Mouse (Mus musculus) liver, embryonic 11.5 days (tissue): ENCODE results near the gene Tanc1. TPM values are rescaled to one million over a fixed set of nuclear protein-coding genes. Genes with fewer than 3 reads are reported as not detected.

Experiments used
- ATAC-seq: fragments of 200-750 bp; cut with Nextera tagmentation; replicated peaks from 2 replicates; pipeline ENCODE4 v1.8.0; 2017; ENCODE audit warnings: moderate number of reproducible peaks, mild to moderate bottlenecking, moderate TSS enrichment, moderate library complexity; ENCODE audit not compliant: low FRiP score
- DNase-seq: peaks from one replicate; pipeline ENCODE4 v3.0.0-alpha.2; 2017; ENCODE audit warnings: low spot score
- H3K27ac ChIP-seq: fragments of 300-500 bp; sonication (generic); 2 replicates; pipeline ENCODE4 v1.5.1; 2014; ENCODE audit warnings: mild to moderate bottlenecking, low read depth, low read length, control low read depth
- H3K27me3 ChIP-seq: fragments of 300-500 bp; sonication (generic); replicated peaks from 2 replicates; pipeline ENCODE4 v1.6.1; 2014; ENCODE audit warnings: low read length, mixed read lengths; ENCODE audit not compliant: control insufficient read depth, insufficient read depth
- H3K36me3 ChIP-seq: fragments of 300-500 bp; sonication (generic); 2 replicates; pipeline ENCODE4 v1.6.1; 2014; ENCODE audit warnings: mild to moderate bottlenecking, low read length, moderate library complexity, mixed read lengths; ENCODE audit not compliant: control insufficient read depth, insufficient read depth
- H3K4me1 ChIP-seq: fragments of 300-500 bp; sonication (generic); replicated peaks from 2 replicates; pipeline ENCODE4 v1.6.1; 2014; ENCODE audit warnings: low read length, mixed read lengths; ENCODE audit not compliant: control insufficient read depth, insufficient read depth
- H3K4me2 ChIP-seq: fragments of 300-500 bp; sonication (generic); 2 replicates; pipeline ENCODE4 v1.6.1; 2014; ENCODE audit warnings: mild to moderate bottlenecking, control low read depth, moderate library complexity
- H3K4me3 ChIP-seq: fragments of 300-500 bp; sonication (generic); 2 replicates; pipeline ENCODE4 v1.5.1; 2014; ENCODE audit warnings: low read depth, low read length, control low read depth
- H3K9ac ChIP-seq: fragments of 300-500 bp; sonication (generic); 2 replicates; pipeline ENCODE4 v1.6.1; 2014; ENCODE audit warnings: low read depth, low read length, control low read depth
- H3K9me3 ChIP-seq: fragments of 300-500 bp; sonication (generic); 2 replicates; pipeline ENCODE4 v1.6.1; 2016; ENCODE audit warnings: low read length, inconsistent platforms, mixed read lengths; ENCODE audit not compliant: control insufficient read depth
- WGBS: fragments of 180-500 bp; shearing (Covaris S2); extraction: QIAGEN DNeasy Blood & Tissue Kit; methylation state at CpG from one replicate; pipeline ENCODE4 v1.1.7; 2014; 5-methylcytosine and 5-hydroxymethylcytosine counted together
- polyA plus RNA-seq: library from polyadenylated mRNA; unstranded; fragments of >200 nt; fragmentation: Nextera tagmentation; extraction: Ambion mirVana; gene quantifications from 2 replicates; pipeline ENCODE4 v1.2.1, GENCODE M21; 2014

The Tanc1 gene
- polyA plus RNA-seq, 1 experiment from 2014 or later = 12.5 TPM

DNA sequence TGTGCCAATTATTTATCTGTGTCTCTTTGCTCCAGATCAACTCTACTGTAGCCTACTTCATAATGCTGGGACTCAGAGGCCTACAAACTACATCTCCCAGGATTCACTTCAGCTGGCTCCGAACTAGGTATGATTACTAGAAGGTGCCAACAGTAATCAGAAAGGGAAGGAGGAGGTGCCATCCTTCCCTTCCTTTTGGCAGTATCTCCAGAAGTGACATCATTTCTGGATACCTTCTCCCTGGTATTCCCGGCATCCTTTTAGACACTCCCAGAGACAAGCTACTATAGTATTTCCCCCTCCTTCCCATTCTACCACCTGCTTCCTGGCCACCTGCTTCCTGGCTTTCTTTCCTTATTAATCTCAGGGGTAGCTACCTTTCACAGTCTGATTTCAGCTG, 10.9 kb upstream of the Tanc1 start:
- Histone ChIP-seq H3K4me3 (no peak overlapping the region), H3K4me2 (no peak overlapping the region), H3K4me1 (peaks cover 4% of the 10 kb centered on the region; the same call in 1 of the 2 replicates), H3K27me3 (no peaks in the 10 kb centered on the region), H3K9ac (no peak overlapping the region), H3K36me3 (no peaks in the 10 kb centered on the region), H3K27ac (no peak overlapping the region), H3K9me3 (no peaks in the 10 kb centered on the region)
- 84% methylated on average over 2 of the region's 2 CpGs for WGBS
- DNase-seq = no peak
- ATAC-seq = no peak

DNA sequence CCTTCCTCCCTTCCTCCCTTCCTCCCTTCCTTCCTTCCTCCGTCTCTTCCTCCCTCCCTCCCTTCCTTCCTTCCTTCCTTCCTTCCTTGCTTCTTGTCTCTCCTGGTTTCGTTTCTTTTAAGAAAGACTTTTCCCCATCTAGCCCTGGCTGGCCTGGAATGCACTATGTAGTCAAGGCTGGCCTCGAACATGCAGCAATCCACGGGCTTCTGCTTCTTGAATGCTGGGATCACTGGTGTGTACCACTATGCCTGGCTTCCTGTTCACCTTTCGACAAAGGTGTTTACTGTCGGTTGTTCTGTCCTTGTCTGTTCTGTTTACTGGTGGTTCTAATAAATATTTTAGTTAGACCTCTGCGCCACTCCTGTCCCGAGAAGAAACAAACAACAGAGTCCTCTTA, 10.4 kb upstream of the Tanc1 start:
- Histone ChIP-seq H3K27me3 (no peaks in the 10 kb centered on the region), H3K9me3 (no peaks in the 10 kb centered on the region), H3K4me1 (peaks cover 4% of the 10 kb centered on the region; the same call in 1 of the 2 replicates), H3K4me3 (no peak overlapping the region), H3K36me3 (no peaks in the 10 kb centered on the region), H3K4me2 (no peak overlapping the region), H3K9ac (no peak overlapping the region), H3K27ac (no peak overlapping the region)
- WGBS = 81% methylated on average over 8 of the region's 8 CpGs
- ATAC-seq (no peak), DNase-seq (peak; percentile 20)

DNA sequence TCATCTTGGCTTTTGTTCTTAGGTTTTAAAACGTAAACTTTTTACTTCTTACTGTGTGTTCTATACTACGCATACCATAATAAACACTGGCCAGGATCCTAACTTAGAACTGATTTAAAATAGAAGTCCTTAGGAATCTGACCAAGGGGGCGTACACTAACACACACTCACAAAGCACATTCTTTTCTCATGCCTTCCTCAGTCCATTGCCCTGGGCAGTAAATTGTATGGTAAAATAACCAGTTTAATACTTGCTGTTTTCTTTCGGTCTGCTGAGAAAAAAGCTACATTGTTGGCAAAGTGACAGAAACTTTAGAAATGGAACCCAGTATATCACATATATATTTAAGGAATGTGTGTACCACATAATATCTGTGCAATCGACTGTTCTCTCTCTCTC, 2.9 kb upstream of the Tanc1 start:
- 79% methylated on average over 5 of the region's 5 CpGs for WGBS
- ATAC-seq (no peak), DNase-seq (no peak)
- no peaks in the 10 kb centered on the region for H3K36me3 ChIP-seq
- H3K4me3 ChIP-seq = no peak overlapping the region
- H3K9me3 ChIP-seq = no peaks in the 10 kb centered on the region
- no peak overlapping the region for H3K4me2 ChIP-seq
- H3K9ac ChIP-seq = no peak overlapping the region
- H3K27ac ChIP-seq = no peak overlapping the region
- H3K4me1 ChIP-seq = peaks cover 6% of the 10 kb centered on the region; the same call in 1 of the 2 replicates
- H3K27me3 ChIP-seq = peaks cover 19% of the 10 kb centered on the region

DNA sequence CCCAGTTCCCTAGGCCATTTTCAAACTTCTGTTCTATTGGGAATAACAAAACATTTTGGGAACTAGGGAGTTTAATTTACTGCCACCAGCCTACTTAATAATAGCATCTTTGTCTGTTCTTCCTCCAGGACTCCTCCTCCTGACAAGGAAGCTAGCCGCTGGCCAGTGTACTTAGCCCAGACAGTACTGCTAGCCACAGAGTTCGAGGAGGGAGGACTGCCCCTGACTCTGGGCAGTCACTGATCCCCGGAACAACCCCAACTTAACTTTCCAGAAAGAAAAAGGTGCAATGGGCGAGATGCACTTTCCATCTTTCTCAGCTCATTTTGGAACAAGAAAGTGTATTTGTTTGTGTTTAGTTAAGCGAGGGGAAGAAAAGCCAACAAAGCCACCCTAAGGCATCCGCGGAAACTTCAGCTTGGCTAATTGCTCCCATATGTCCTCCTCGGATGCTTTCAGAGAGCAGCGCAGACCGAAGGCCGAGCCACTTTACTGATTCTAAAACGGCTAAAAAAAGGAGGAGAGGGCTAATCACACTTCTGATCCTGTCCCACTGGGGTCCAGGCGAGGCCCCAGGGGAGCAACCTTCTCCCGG, 529 bp upstream of the Tanc1 start:
- Histone ChIP-seq H3K4me1 (peaks cover 6% of the 10 kb centered on the region; the same call in 1 of the 2 replicates), H3K27ac (peak overlapping the region; percentile 81; the same call in 1 of the 2 replicates), H3K27me3 (peaks cover 21% of the 10 kb centered on the region), H3K9me3 (no peaks in the 10 kb centered on the region), H3K4me3 (peak overlapping the region; percentile 82), H3K9ac (peak overlapping the region; percentile 77), H3K4me2 (peak overlapping the region; percentile 94), H3K36me3 (no peaks in the 10 kb centered on the region)
- ATAC-seq (peak; percentile 31), DNase-seq (no peak)
- WGBS = 3% methylated on average over 14 of the region's 14 CpGs

DNA sequence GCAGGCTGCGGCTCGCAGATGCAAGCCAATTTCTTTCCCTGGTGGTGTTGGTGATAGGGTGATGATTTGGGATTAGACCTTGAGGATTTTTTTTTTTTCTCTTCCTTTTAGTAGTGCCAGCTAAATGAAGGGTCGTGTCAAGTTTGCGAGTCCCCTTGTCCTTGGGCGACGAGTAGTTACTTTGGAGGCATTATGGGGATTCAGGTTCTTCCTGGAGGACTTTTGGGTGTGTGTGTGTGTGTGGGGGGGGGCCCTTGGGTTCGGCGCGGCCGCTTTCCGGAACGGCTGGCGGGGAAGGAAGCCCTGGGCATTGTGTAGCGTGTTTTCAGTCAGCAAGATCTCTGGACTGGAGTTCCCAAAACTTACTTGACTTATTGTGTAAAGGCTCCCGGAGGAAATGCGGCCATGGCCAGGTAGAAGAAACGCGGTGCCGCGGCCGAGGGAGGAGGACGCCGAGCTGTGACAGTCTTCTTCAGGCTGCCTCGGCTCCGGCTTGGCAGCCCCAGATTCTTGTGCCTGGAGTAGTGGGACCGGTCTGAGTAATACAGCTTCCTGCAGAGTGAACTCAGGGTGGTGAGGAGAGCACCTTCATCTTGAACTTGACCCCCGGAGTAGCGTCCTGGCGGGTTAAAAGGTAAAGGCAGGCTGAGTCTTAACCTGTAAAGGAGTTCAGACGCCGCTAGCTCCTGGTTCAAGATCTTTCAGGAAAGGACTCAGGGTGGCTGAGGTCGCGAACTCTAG, 1.1 kb downstream of the Tanc1 start:
- DNase-seq (peak; percentile 63), ATAC-seq (no peak; the same call in 1 of the 2 replicates)
- peak overlapping the region; percentile 81 for H3K27ac ChIP-seq
- H3K9ac ChIP-seq = peak overlapping the region; percentile 77
- H3K4me1 ChIP-seq = peaks cover 6% of the 10 kb centered on the region; the same call in 1 of the 2 replicates
- H3K9me3 ChIP-seq = no peaks in the 10 kb centered on the region
- H3K4me3 ChIP-seq = peak overlapping the region; percentile 82
- H3K4me2 ChIP-seq = peak overlapping the region; percentile 94
- WGBS = under 1% methylated on average over 33 of the region's 33 CpGs
- peaks cover 21% of the 10 kb centered on the region for H3K27me3 ChIP-seq
- no peaks in the 10 kb centered on the region for H3K36me3 ChIP-seq

DNA sequence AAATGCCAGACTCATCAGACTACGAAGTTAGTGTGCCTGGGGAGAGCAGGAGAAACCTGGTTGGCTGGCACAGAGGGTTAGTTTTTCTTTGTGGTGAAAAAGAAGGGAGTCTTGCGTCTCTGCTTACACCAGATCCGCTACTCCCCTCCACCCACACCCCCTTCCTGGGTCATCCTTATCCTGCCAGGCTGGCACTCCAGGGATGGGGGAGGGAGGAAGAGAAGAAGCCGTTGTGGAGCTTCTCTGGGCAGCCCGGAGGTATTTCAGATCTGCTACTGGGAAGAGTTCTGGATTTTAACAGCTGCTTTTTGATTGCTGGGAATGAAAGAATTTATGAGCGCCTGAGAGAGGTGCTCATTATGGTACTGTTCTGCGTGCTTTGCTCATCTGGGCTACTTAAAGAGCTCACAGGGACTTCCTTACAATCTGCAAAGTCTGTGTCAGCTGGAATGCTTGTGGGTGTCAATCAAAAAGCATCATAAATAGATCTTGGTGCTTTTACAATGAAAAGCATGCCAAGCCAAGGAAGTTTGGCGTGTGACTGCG, 1.7 kb downstream of the Tanc1 start:
- 17% methylated on average over 9 of the region's 9 CpGs for WGBS
- Histone ChIP-seq H3K27me3 (peaks cover 21% of the 10 kb centered on the region), H3K27ac (peak overlapping the region; percentile 8; the same call in 1 of the 2 replicates)

DNA sequence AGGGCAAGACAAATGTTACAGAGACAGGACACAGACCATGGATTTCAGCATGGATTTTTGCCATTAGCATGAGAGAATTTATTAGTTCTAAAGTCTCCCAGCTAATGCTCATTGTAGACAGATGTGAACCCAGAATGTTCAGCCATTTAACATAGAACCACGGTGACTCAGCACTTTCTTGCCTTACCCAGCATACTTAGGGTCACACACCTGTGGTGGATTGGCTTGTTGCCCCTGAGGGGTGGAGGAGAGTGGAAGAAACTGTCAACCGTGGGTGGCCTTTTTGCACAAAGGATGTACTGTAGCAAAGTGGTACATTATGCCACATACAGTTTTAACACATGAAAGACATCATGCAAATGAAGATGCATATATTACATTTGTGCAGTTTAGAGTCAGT, 5.0 kb downstream of the Tanc1 start:
- Histone ChIP-seq H3K36me3 (no peaks in the 10 kb centered on the region), H3K9me3 (no peaks in the 10 kb centered on the region), H3K4me1 (peaks cover 6% of the 10 kb centered on the region; the same call in 1 of the 2 replicates), H3K27ac (no peak overlapping the region), H3K4me3 (no peak overlapping the region), H3K4me2 (no peak overlapping the region), H3K27me3 (peaks cover 14% of the 10 kb centered on the region), H3K9ac (no peak overlapping the region)
- no peak for ATAC-seq
- no peak for DNase-seq
- WGBS = 67% methylated on average over 2 of the region's 2 CpGs

More for the DNA sequence above, 1.7 kb downstream of the Tanc1 start:
- ATAC-seq (no peak), DNase-seq (no peak)
- H3K4me3 ChIP-seq = peak overlapping the region; percentile 82
- H3K9me3 ChIP-seq = no peaks in the 10 kb centered on the region
- H3K4me2 ChIP-seq = peak overlapping the region; percentile 94
- no peaks in the 10 kb centered on the region for H3K36me3 ChIP-seq
- H3K9ac ChIP-seq = peak overlapping the region; percentile 77
- H3K4me1 ChIP-seq = peaks cover 6% of the 10 kb centered on the region; the same call in 1 of the 2 replicates

DNA sequence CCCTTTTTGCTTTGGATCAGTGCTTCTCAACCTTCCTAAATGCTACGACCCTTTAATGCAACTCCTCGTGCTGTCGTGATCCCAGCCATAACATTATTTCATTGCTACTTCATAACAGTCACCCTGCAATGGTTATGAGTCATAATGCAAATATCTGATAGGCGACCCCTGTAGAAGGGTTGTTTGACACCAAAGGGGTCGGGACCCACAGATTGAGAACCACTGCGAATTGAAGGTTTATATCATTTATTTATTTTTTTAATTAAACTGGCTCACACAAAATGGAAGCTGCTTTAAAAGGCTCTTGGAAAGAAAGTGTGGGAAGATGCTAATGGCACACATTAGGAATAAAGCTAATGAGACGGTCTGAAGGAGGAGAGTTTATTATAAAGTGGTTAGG, 7.2 kb downstream of the Tanc1 start:
- H3K4me1 ChIP-seq = peaks cover 4% of the 10 kb centered on the region; the same call in 1 of the 2 replicates
- 86% methylated on average over 7 of the region's 7 CpGs for WGBS
- DNase-seq = no peak

More for the DNA sequence above, 7.2 kb downstream of the Tanc1 start:
- Histone ChIP-seq H3K36me3 (no peaks in the 10 kb centered on the region), H3K27me3 (peaks cover 2% of the 10 kb centered on the region; the same call in 1 of the 2 replicates), H3K4me3 (no peak overlapping the region), H3K27ac (no peak overlapping the region), H3K9me3 (no peaks in the 10 kb centered on the region), H3K9ac (no peak overlapping the region), H3K4me2 (no peak overlapping the region)
- ATAC-seq = no peak
